Mouse (Mus musculus) neutrophil, adult 5-6 weeks (primary cell): ENCODE measurements around the gene Kif3a. TPM values are rescaled to one million over a fixed set of nuclear protein-coding genes. Genes with fewer than 3 reads are reported as not detected.

ENCODE experiments used
- ATAC-seq: fragments of 151-379, 151-347 bp; 2 replicates; pipeline ENCODE4 v1.8.0; 2017; ENCODE audit warnings: mild to moderate bottlenecking, moderate TSS enrichment; ENCODE audit not compliant: insufficient number of reproducible peaks, poor library complexity, low FRiP score, severe bottlenecking; ENCODE audit errors: extremely low read depth
- total RNA-seq: library from RNA; stranded (forward); fragments of 200-1000 nt; gene quantifications from 2 replicates; pipeline ENCODE4 v1.2.3, GENCODE M21; 2017

Gene Kif3a
- total RNA-seq, 1 experiment from 2014 or later, result 4.9 TPM

DNA sequence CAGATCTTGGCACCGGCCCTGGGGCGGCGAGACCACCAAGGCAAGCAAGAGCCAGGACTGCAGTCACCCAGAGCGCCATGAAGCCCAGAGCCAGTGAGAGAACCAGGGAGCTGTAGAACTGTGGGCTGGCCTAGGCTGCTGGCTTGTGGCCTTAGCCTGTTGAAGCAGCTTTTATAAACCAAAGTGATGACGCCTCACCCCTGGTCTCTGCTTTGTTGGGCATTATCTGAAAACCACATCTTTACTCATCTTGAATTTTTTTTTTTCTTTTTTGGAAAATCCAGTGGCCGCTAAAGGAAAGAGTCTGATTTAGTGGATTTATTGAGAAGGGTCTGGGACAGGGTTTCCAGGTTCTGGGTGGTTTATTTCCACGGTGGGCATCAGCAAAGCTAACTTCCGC, 67.4 kb downstream of the Kif3a start, which contains the start of gene Il13:
Il13 (minus strand) TSS at position 147 of the 400 bp plus-strand sequence.
- no peak for ATAC-seq

DNA sequence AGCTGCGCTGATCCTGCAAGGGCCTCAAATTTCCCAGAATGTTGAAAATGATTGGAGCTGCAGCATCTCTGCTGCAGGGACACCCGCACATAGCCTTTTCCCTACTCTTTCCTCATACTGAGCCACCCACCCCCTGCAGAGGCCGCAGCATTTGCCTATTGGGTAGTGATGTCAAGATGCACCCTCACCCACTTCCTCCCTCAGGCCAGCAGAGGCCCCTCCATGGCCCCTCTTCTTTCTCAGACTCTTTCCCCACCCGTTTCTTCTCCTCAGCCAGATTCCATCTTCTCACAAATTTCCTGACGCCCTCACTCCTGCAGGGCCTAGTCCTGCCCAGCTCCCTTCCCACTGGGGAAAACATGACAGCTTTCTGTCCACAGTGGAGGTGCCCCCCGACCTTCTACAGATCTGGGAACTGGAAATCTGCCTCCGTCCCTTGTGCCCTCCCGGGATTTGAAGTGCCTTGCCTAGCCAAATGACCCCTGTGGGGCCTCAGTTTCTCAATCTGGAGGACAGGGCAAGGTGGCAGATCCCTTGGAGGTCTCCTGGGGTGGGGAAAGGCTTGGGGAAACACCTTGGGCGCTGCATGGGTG, 68.5 kb downstream of the Kif3a start:
- ATAC-seq, result no peak

DNA sequence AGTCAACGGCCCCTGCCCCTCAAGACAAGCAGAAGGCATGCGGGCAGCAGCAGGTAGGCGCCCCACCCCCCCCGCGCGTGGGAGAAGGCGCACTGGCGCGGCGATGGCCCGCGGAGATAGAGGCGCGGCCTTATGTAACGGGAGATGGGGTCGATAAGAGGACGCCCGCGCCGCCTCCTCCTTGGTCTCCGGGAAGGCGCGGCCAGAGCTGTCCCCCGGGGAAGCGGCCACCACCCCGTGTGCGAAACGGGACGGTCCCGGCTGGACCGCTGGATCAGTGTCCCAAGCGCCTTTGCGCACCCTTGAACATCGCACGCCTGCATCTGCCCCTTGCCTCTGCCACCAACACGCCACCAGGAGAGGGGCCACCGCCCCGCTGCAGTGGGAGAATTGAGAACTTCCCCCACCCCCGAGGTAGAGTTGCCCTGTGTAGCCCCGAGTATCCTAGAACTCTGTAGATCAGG, 69.0 kb downstream of the Kif3a start:
- no peak for ATAC-seq

DNA sequence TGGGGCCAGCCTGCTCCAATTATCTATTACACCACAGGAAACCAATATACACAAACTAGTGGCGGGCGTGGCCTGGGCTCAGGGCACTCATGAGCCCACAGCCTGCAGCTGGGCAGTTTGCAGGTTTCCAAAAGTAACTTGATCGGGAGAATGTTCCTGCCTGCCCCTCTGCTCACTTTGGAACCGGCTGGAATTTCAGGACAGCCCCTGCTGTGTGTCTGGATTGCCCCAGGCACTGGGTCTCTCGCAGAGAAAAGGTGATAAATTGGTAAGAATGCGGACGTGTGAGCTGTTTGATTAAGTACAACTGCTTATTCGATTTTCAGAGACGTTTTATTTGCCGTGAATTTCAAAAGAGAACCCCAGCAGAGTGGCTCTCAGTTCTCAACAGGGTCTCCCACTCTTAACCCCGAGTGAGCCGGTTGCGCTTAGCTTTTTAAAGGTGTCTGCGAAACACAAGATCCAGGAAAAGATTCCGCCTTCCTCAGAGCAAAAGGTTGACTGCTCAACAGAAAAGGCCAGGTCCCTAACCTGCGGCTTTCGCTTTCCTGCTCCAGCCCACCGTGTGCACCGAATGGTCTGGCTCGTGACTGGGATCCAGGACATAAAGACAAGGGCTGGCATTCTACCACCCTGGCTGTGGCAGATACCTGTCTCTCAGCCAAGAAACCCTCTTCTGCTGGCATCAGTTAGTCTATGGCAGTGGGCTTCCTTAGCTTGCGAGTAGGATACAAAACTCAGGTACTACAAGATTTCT, 70.0 kb downstream of the Kif3a start:
- ATAC-seq, result no peak

DNA sequence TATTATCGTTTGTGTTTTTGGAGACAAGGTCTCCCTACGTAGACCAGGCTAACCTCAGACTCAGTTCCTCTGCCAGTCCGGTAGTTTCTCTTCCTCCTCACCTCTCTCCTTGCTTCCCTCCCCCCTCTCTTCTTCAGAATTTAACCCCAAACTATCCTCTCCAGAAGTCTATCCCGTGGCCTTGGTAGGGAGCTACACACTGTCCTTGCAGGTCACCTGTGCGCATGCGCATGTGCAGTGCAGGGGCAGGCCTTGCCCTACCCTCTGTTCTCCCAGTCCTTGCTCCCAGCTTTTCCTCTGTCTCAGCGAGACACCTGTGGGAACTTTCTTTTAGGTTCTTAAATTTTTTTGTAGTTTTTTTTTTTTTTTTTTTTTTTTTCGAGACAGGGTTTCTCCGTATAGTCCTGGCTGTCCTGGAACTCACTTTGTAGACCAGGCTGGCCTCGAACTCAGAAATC, 70.7 kb downstream of the Kif3a start:
- ATAC-seq, result no peak

DNA sequence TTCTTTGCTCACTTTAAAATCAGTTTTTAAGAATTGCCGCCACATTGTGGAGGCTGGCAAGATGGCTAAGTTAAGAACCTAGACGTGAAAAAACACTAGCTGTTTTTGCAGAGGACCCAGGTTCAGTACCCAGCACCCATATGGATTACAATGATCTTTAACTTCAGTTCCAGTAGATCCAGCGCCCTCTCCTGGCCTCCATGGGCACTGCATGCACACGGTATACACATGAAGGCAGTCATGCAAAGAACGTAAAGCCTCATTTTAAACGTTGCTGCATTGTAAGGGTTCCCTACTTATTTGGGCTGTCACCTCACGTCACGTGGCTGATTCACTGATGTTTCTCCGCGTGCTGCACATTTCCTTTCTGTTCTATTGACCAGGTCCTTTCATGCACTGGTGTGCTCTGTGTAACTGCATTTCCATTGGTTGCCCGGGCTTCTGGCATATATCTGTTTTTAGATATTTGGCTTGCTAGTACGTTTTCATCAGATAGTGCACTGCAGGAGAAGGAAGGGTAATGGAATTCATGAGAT, 75.6 kb downstream of the Kif3a start:
- no peak for ATAC-seq

DNA sequence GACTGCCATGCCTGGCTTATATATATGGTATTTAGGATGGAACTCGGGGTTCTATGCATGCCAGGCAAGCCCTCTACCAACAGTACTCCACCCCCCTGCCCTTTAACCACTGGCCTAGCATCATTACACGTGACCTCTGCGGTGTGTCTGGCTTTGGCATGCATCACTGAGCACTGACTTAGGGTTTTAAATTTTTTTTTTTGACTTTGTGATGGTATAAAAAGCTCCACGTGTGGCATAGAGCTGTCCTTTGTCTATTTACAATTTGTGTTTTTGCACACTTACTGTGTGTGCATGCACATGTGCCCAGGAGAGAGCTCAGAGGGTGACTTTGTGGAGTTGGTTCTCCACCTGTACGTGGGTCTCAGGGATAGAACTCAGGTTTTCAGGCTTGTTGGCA, 76.8 kb downstream of the Kif3a start:
- ATAC-seq, result no peak

DNA sequence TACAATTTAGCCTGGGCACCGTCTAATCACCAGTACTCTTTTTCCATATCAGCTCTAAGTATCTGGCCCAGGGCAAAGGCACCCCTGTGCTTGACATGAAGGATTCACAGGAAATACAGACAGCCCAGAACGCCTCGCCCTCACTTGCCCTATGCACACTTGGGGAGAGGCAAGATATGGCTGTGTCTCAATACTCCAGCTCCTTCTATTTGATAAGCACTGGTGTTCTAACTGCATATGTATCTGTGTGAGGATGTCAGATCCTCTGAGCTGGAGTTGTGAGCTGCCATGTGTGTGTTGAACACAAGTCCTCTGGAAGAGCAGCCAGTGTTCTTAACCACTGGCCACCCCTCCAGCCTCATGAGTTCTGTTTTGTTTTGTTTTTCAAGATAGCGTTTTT, 84.3 kb downstream of the Kif3a start:
- ATAC-seq, result no peak

Other genes with a start within 250 kb of the Kif3a start
- 4.7 and 7.3 TPM in 2 replicates for gene Zcchc10, start 242.7 kb upstream of the Kif3a start, total RNA-seq
- gene Aff4, start 216.5 kb upstream of the Kif3a start, total RNA-seq, result 183 and 186 TPM in 2 replicates
- not detected in 2 replicates for gene Leap2, start 144.2 kb upstream of the Kif3a start, total RNA-seq
- 14.4 and 16.3 TPM in 2 replicates for gene Uqcrq, start 136.5 kb upstream of the Kif3a start, total RNA-seq
- not detected in 2 replicates for gene Gdf9, start 136.4 kb upstream of the Kif3a start, total RNA-seq
- gene Gm10447, start 110.3 kb upstream of the Kif3a start, total RNA-seq, result not detected in 2 replicates
- gene Shroom1, start 110.2 kb upstream of the Kif3a start, total RNA-seq, result not detected in 2 replicates
- not detected in 2 replicates for gene Gm9837, start 96.9 kb upstream of the Kif3a start, total RNA-seq
- gene Gm9945, start 87.2 kb upstream of the Kif3a start, total RNA-seq, result not detected in 2 replicates
- gene Sowaha, start 87.1 kb upstream of the Kif3a start, total RNA-seq, result not detected in 2 replicates
- 0.47 and 0.86 TPM in 2 replicates for gene Sept8, start 48.1 kb upstream of the Kif3a start, total RNA-seq
- gene Il4, start 51.3 kb downstream of the Kif3a start, total RNA-seq, result 1.9 TPM in 1 of 2 replicates, not detected in the other
- gene Il13, start 67.3 kb downstream of the Kif3a start, total RNA-seq, result not detected in 2 replicates
- 36.7 and 43.1 TPM in 2 replicates for gene Rad50, start 139.9 kb downstream of the Kif3a start, total RNA-seq
- not detected in 2 replicates for gene Il5, start 153.4 kb downstream of the Kif3a start, total RNA-seq
- 358 and 383 TPM in 2 replicates for gene Irf1, start 202.6 kb downstream of the Kif3a start, total RNA-seq
- 1.2 TPM in 1 of 2 replicates, not detected in the other for gene Gm17334, start 205.8 kb downstream of the Kif3a start, total RNA-seq